ENCODE assay signal across 12 mouse cellular contexts in the genomic region with DNA sequence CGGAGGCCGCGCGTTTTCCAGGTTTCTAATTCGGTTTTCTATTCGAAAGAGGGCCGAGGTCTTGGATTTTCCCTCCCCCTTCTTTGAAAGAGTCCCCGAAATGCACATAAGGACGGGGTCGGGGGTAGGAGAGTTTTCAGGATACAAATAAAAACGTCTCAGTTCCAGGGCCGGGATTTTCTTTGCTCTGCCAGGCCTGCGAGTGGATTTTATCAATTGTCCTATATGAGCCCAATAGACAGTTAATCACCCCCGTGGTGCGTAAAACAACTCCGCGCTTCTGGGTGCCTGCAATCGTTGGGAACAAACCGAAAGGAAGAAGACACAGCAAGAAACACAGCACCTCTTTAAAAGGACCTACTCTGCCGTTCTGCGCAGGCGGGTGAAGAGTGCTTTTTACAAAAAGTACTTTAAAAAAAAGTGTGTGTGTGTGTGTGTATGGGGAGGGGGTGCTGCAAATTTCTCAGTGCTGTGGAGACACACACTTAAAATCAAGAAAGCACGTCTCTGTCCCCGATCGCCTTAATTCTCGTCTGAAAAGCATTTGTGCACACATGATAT. TPM values are rescaled to one million over a fixed set of nuclear protein-coding genes. Genes with fewer than 3 reads are reported as not detected.
DNase-seq lines count a peak whose midpoint lies in the region; ATAC-seq lines count a peak whose summit lies in the region.
"Had no signal": no experiment of that assay in that cellular context is flagged by ENCODE, and none has a peak within 500 bp of the region (broad histone marks: within the 10 kb centered on the region; RNA-seq: fewer than 3 reads in every experiment).

No protein-coding gene starts in this region.

- H3K36me3 ChIP-seq in heart, embryonic 15.5 days, result no peaks in the 10 kb centered on the region
- H3K36me3 ChIP-seq in midbrain, embryonic 11.5 days (ENCODE audit: control insufficient read depth, insufficient read depth, low read length), result no peaks in the 10 kb centered on the region
- H3K36me3 ChIP-seq in midbrain, embryonic 15.5 days (replicated peaks), result no peaks in the 10 kb centered on the region
- no peaks in the 10 kb centered on the region for H3K36me3 ChIP-seq in hindbrain, embryonic 16.5 days (ENCODE audit: control insufficient read depth, insufficient read depth, low read length)
- H3K36me3 ChIP-seq in neural tube, embryonic 14.5 days (ENCODE audit: control insufficient read depth, insufficient read depth, low read length), result no peaks in the 10 kb centered on the region

- peaks cover 99% of the 10 kb centered on the region for H3K27me3 ChIP-seq in heart, embryonic 15.5 days
- peaks cover 98% of the 10 kb centered on the region for H3K27me3 ChIP-seq in midbrain, embryonic 11.5 days (ENCODE audit: control insufficient read depth, insufficient read depth, low read length)
- H3K27me3 ChIP-seq in midbrain, embryonic 15.5 days (replicated peaks), result peaks cover 88% of the 10 kb centered on the region
- peaks cover 61% of the 10 kb centered on the region for H3K27me3 ChIP-seq in hindbrain, embryonic 16.5 days (replicated peaks; ENCODE audit: control insufficient read depth, insufficient read depth, low read length)
- peaks cover 50% of the 10 kb centered on the region for H3K27me3 ChIP-seq in neural tube, embryonic 14.5 days (ENCODE audit: control insufficient read depth, insufficient read depth, low read length)

- no peak for ATAC-seq in heart, embryonic 15.5 days (replicated peaks; ENCODE audit: insufficient number of reproducible peaks, insufficient read depth, low FRiP score, low read depth)
- no peak for ATAC-seq in midbrain, embryonic 11.5 days (ENCODE audit: low FRiP score)
- no peak for ATAC-seq in midbrain, embryonic 15.5 days (replicated peaks)
- no peak for ATAC-seq in hindbrain, embryonic 16.5 days
- no peak for ATAC-seq in neural tube, embryonic 14.5 days (ENCODE audit: low read depth)

- 2% methylated on average over 26 of the region's 26 CpGs for WGBS in heart, embryonic 15.5 days
- under 1% methylated on average over 26 of the region's 26 CpGs for WGBS in midbrain, embryonic 11.5 days
- under 1% methylated on average over 26 of the region's 26 CpGs for WGBS in midbrain, embryonic 15.5 days
- 2% methylated on average over 26 of the region's 26 CpGs for WGBS in hindbrain, embryonic 16.5 days
- WGBS in neural tube, embryonic 14.5 days, result under 1% methylated on average over 26 of the region's 26 CpGs

- no peak overlapping the region for H3K9ac ChIP-seq in heart, embryonic 15.5 days
- H3K9ac ChIP-seq in midbrain, embryonic 11.5 days (ENCODE audit: low read length), result peak overlapping the region; percentile 39
- no peak overlapping the region for H3K9ac ChIP-seq in midbrain, embryonic 15.5 days
- H3K9ac ChIP-seq in hindbrain, embryonic 16.5 days (ENCODE audit: low read depth, low read length), result no peak overlapping the region; the same call in none of the 2 replicates
- H3K9ac ChIP-seq in neural tube, embryonic 14.5 days (replicated peaks; ENCODE audit: low read depth, low read length), result peak overlapping the region; percentile 80

- H3K4me2 ChIP-seq in heart, embryonic 15.5 days, result no peak overlapping the region
- peak overlapping the region; percentile 38 for H3K4me2 ChIP-seq in midbrain, embryonic 11.5 days
- H3K4me2 ChIP-seq in midbrain, embryonic 15.5 days, result no peak overlapping the region
- peak overlapping the region; percentile 31 for H3K4me2 ChIP-seq in hindbrain, embryonic 16.5 days (ENCODE audit: low read length)
- H3K4me2 ChIP-seq in neural tube, embryonic 14.5 days (ENCODE audit: low read depth, low read length), result peak overlapping the region; percentile 55

- peaks cover 36% of the 10 kb centered on the region for H3K4me1 ChIP-seq in heart, embryonic 15.5 days (replicated peaks)
- peaks cover 15% of the 10 kb centered on the region for H3K4me1 ChIP-seq in midbrain, embryonic 11.5 days (ENCODE audit: control insufficient read depth, insufficient read depth, low read length)
- H3K4me1 ChIP-seq in midbrain, embryonic 15.5 days, result peaks cover 19% of the 10 kb centered on the region
- H3K4me1 ChIP-seq in hindbrain, embryonic 16.5 days (ENCODE audit: control insufficient read depth, insufficient read depth, low read depth, low read length), result peaks cover 10% of the 10 kb centered on the region
- H3K4me1 ChIP-seq in neural tube, embryonic 14.5 days (ENCODE audit: control insufficient read depth, insufficient read depth, low read length), result no peaks in the 10 kb centered on the region

- DNase-seq in heart, adult 11 months, result no peak
- DNase-seq in midbrain, embryonic 11.5 days (ENCODE audit: low spot score, missing footprints), result peak; percentile 96
- DNase-seq in urinary bladder, postnatal 25 days (ENCODE audit: low spot score), result no peak
- DNase-seq in adrenal gland, postnatal 36 days, result no peak

- H3K27ac ChIP-seq in heart, embryonic 15.5 days, result no peak overlapping the region
- no peak overlapping the region for H3K27ac ChIP-seq in midbrain, embryonic 11.5 days (ENCODE audit: low read depth, low read length)
- no peak overlapping the region for H3K27ac ChIP-seq in midbrain, embryonic 15.5 days
- H3K27ac ChIP-seq in hindbrain, embryonic 16.5 days (ENCODE audit: low read depth, low read length), result peak overlapping the region; percentile 55
- H3K27ac ChIP-seq in neural tube, embryonic 14.5 days (ENCODE audit: low read depth, low read length), result peak overlapping the region; percentile 89

- no peaks in the 10 kb centered on the region for H3K9me3 ChIP-seq in heart, embryonic 15.5 days (replicated peaks)
- H3K9me3 ChIP-seq in midbrain, embryonic 11.5 days (ENCODE audit: control insufficient read depth, low read length), result no peaks in the 10 kb centered on the region
- H3K9me3 ChIP-seq in midbrain, embryonic 15.5 days, result no peaks in the 10 kb centered on the region
- no peaks in the 10 kb centered on the region for H3K9me3 ChIP-seq in hindbrain, embryonic 16.5 days (ENCODE audit: control insufficient read depth, low read length)
- no peaks in the 10 kb centered on the region for H3K9me3 ChIP-seq in neural tube, embryonic 14.5 days (ENCODE audit: control insufficient read depth, low read length)

- 0 out of 2 replicates have a peak overlapping the region, but pooled peaks have one; percentile 16 for H3K4me3 ChIP-seq in heart, embryonic 15.5 days
- H3K4me3 ChIP-seq in midbrain, embryonic 11.5 days (ENCODE audit: low read depth, low read length), result peak overlapping the region; percentile 18
- H3K4me3 ChIP-seq in midbrain, embryonic 15.5 days, result no peak overlapping the region
- H3K4me3 ChIP-seq in hindbrain, embryonic 16.5 days (ENCODE audit: low read length), result peak overlapping the region; percentile 27
- H3K4me3 ChIP-seq in neural tube, embryonic 14.5 days (ENCODE audit: low read depth, low read length), result peak overlapping the region; percentile 50

RNA-seq across cellular contexts. Expression of a gene that starts 3.6 kb away (rescaled TPM):
- not detected in 2 replicates for polyA plus RNA-seq in heart, embryonic 15.5 days (2015; fragmentation: Nextera tagmentation; extraction: Ambion mirVana)
- polyA plus RNA-seq in midbrain, embryonic 11.5 days (2014; fragmentation: Nextera tagmentation; extraction: Ambion mirVana), result 2.0 and 2.2 TPM in 2 replicates
- 1.5 and 1.7 TPM in 2 replicates for polyA plus RNA-seq in midbrain, embryonic 15.5 days (2015; fragmentation: Nextera tagmentation; extraction: Ambion mirVana)
- polyA plus RNA-seq in hindbrain, embryonic 16.5 days (2015; fragmentation: Nextera tagmentation; extraction: Ambion mirVana), result 3.3 and 3.5 TPM in 2 replicates
- polyA plus RNA-seq in neural tube, embryonic 14.5 days (2014; fragmentation: Nextera tagmentation; extraction: Ambion mirVana), result 13.1 and 16.3 TPM in 2 replicates
- total RNA-seq in adrenal gland, postnatal 36 days (2021), result under 1 TPM in 1 of 2 experiments, not detected in 1; 0.07 TPM
- total RNA-seq: hematopoietic stem cell, adult 5-6 weeks; monocyte, adult 5-6 weeks had no signal
- polyA plus RNA-seq: C2C12; thymus, postnatal 0 days had no signal

Comparison
In these comparisons a context has a peak if more than half of its experiments do, and no peak if none do; other contexts are left out.
1. H3K4me2 ChIP-seq: peak in midbrain, embryonic 11.5 days (single experiment), hindbrain, embryonic 16.5 days (single experiment) and neural tube, embryonic 14.5 days (single experiment); none in heart, embryonic 15.5 days (single experiment) and midbrain, embryonic 15.5 days (single experiment).
2. H3K9ac ChIP-seq: peak in midbrain, embryonic 11.5 days (single experiment) and neural tube, embryonic 14.5 days (single experiment); none in heart, embryonic 15.5 days (single experiment), midbrain, embryonic 15.5 days (single experiment) and hindbrain, embryonic 16.5 days (single experiment).
3. H3K27ac ChIP-seq: peak in hindbrain, embryonic 16.5 days (single experiment) and neural tube, embryonic 14.5 days (single experiment); none in heart, embryonic 15.5 days (single experiment), midbrain, embryonic 11.5 days (single experiment) and midbrain, embryonic 15.5 days (single experiment).